Mouse (Mus musculus) kidney, adult 2 months (tissue): ENCODE measurements at regions not wholly inside any gene's neighbourhood (a gene's known extent, or its start where the extent isn't known, plus 50 kb on each side); places are given as distances from the start of the nearest gene placed in this dataset.

Source experiments
- DNase-seq: peaks from one replicate; pipeline ENCODE4 v3.0.0; 2021
- H3K27ac ChIP-seq: fragments of 200-500 bp; 2 replicates; pipeline ENCODE4 v1.5.1; 2012; ENCODE audit warnings: low read depth, low read length, control low read depth, inconsistent platforms; ENCODE audit not compliant: insufficient read depth
- H3K27me3 ChIP-seq: fragments of 200-500 bp; replicated peaks from 2 replicates; pipeline ENCODE4 v1.6.1; 2012; ENCODE audit warnings: mild to moderate bottlenecking, moderate library complexity, low read length, inconsistent platforms; ENCODE audit not compliant: control insufficient read depth, insufficient read depth
- H3K36me3 ChIP-seq: fragments of 200-500 bp; 2 replicates; pipeline ENCODE4 v1.6.1; 2012; ENCODE audit warnings: mild to moderate bottlenecking, moderate library complexity, low read length, inconsistent platforms; ENCODE audit not compliant: control insufficient read depth, insufficient read depth
- H3K4me1 ChIP-seq: fragments of 200-500 bp; 2 replicates; pipeline ENCODE4 v1.6.1; 2011; ENCODE audit warnings: low read length; ENCODE audit not compliant: control insufficient read depth, insufficient read depth
- H3K4me3 ChIP-seq: fragments of 200-500 bp; 2 replicates; pipeline ENCODE4 v1.5.1; 2011; ENCODE audit warnings: mild to moderate bottlenecking, low read depth, low read length, control low read depth; ENCODE audit not compliant: insufficient read depth
- CTCF ChIP-seq: fragments of 200-500 bp; conservative IDR thresholded peaks from 2 replicates; pipeline ENCODE4 v1.5.1; 2011; ENCODE audit warnings: low read depth, mild to moderate bottlenecking, control low read depth, low read length, moderate library complexity, mixed read lengths; ENCODE audit not compliant: insufficient read depth, insufficient read length
- POLR2A ChIP-seq: fragments of 200-500 bp; IDR thresholded peaks from one replicate; pipeline ENCODE4 v1.6.1; 2011; ENCODE audit warnings: low read depth, low read length, control low read depth
- WGBS: fragments of 180-500 bp; shearing (Covaris S2); methylation state at CpG from one replicate; pipeline ENCODE4 v1.1.7; 2018; 5-methylcytosine and 5-hydroxymethylcytosine counted together

DNA sequence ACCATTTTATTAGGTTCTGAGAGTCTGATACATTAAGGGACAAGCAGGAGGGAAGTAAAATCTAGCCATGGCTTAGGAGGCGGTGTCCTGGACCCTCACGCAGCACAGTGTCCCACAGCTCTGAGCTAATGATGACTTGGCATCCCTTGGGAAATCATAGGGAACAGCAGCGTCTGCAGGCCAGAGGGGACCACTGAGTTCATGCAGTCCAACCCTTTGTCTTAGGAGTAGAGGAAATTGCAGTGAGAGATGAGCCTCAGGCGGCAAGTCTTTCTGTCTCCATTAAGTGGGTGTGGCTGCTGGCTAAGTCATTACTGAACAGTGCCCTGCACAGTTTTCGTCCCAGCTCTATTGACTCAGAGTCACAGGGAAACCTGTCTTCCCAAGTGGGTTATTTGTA is 123.8 kb upstream of the Arhgap5 start:
- no peak overlapping the region for H3K27ac ChIP-seq
- no peaks in the 10 kb centered on the region for H3K36me3 ChIP-seq
- H3K27me3 ChIP-seq: no peaks in the 10 kb centered on the region
- H3K4me3 ChIP-seq: no peak overlapping the region
- peaks cover 3% of the 10 kb centered on the region; the same call in 1 of the 2 replicates for H3K4me1 ChIP-seq
- no peak for DNase-seq
- TF ChIP-seq POLR2A (no peak), CTCF (no peak)
- WGBS: 83% methylated on average over 5 of the region's 5 CpGs

DNA sequence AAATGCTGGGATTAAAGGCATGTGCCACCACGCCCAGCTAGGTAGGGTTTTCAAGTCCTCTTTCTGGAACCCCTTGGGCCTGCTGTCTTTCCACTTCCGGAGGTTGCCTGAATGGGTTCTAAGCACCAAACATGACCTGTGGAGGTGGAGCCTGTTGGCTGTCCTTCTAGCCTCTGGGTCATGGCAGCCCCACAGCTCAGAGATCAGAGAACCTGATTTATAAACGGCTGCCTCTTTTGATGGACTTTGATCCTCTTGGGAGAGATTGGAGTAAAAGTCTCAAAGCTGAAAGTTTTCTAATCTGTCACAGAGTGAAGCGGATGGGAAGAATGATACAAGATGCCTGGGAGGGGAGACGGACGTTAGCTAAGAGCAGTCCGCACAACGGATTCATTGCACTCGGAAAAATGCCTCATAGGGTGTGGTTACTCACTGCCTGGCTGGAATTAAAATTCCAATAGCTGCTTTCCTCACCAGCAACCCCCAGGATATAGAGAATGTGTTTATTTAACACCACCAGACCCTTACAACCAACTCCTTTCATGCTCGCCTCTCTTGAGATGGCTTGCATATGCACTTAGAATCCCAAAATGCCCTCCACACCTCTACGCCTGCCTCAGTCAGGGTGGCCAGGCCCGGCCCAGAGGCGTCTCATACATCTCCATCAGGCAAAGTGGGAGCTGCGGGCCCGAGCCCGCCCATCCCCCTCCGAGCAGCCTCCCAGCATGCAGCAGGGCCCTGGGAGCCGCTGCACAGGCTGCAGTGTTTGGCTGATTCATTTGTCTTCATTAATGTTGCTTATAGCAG is 122.4 kb upstream of the Arhgap5 start:
- no peak for DNase-seq
- TF ChIP-seq POLR2A (no peak), CTCF (no peak)
- Histone ChIP-seq H3K4me3 (no peak overlapping the region), H3K4me1 (peaks cover 3% of the 10 kb centered on the region; the same call in 1 of the 2 replicates), H3K27ac (no peak overlapping the region), H3K27me3 (no peaks in the 10 kb centered on the region), H3K36me3 (no peaks in the 10 kb centered on the region)
- WGBS: 71% methylated on average over 18 of the region's 18 CpGs

DNA sequence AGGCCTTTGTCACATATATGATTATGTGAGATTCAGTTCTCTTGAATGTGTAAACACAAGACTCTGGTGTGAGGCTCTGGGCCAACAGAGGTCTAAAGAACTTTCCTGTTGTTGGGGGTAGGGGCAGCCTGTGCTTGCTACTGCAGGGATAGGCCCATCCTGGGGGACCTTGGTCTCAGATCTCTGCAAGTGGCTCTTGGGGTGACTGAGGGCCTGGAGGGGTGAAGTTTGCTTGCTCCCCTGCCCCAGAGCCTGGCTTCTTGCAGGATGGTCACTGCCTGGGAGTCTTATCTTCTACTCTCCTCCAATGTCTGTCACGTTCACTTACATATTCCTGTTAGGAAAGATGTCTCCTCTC is 121.8 kb upstream of the Arhgap5 start:
- no peaks in the 10 kb centered on the region for H3K27me3 ChIP-seq
- no peak for DNase-seq
- peaks cover 3% of the 10 kb centered on the region; the same call in 1 of the 2 replicates for H3K4me1 ChIP-seq
- no peaks in the 10 kb centered on the region for H3K36me3 ChIP-seq
- H3K4me3 ChIP-seq: no peak overlapping the region
- H3K27ac ChIP-seq: no peak overlapping the region
- 96% methylated on average over 1 of the region's 1 CpGs for WGBS
- no peak for TF ChIP-seq CTCF
- no peak for TF ChIP-seq POLR2A

GRCm38 (mm10) chr12:52382832-52383580 is 120.8 kb upstream of the Arhgap5 start:
- Histone ChIP-seq H3K4me1 (peaks cover 3% of the 10 kb centered on the region; the same call in 1 of the 2 replicates), H3K27ac (no peak overlapping the region), H3K27me3 (no peaks in the 10 kb centered on the region), H3K36me3 (no peaks in the 10 kb centered on the region), H3K4me3 (no peak overlapping the region)
- 24% methylated on average over 7 of the region's 7 CpGs for WGBS
- DNase-seq: no peak
- TF ChIP-seq POLR2A (no peak), CTCF (no peak; the same call in 1 of the 2 replicates)

DNA sequence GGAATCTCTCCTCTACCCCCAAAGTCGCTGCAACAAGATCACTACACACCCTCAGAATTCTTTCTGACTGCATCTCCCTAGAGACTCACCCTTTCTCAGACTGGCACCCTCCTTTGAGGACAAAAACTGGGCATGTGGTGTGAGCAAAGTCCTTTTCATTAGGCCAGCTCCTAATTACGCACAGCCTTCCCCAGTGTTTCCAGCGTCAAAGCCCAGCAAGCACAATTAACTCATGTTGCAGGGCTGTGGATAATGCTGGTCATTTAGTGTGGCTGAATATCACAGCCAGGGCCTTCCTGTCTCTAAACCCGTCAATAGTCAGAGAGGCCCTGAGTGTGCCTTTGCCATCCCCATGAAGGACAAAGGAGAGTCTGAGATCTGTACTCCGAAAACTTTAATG is 114.2 kb upstream of the Arhgap5 start:
- no peak overlapping the region for H3K27ac ChIP-seq
- H3K4me3 ChIP-seq: no peak overlapping the region
- no peaks in the 10 kb centered on the region for H3K36me3 ChIP-seq
- DNase-seq: no peak
- no peaks in the 10 kb centered on the region for H3K27me3 ChIP-seq
- TF ChIP-seq CTCF (no peak), POLR2A (no peak)
- WGBS: 69% methylated on average over 5 of the region's 5 CpGs
- no peaks in the 10 kb centered on the region for H3K4me1 ChIP-seq

DNA sequence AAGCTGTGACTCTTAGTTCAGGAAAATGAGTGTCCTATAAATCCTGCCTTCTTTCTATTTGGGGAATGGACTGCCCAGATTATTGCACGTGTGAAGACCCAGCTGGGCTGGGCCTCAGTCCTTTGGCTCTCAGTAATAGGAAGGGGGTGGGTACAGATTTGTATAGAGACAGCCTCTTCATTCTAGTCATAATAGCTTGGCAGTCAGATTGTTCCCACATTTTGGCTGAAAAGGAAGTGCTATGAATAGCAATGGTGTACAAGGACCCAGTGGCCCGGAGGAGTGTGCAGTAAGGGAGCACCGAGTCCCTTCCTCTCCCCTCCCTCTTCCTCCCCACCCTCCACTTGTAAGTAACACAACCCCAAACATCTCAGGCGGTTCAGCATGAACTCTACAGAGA is 113.5 kb upstream of the Arhgap5 start:
- peak; percentile 60 for DNase-seq
- H3K27ac ChIP-seq: no peak overlapping the region

GRCm38 (mm10) chr12:52392636-52393035 is 111.1 kb upstream of the Arhgap5 start:
- no peak overlapping the region for H3K27ac ChIP-seq
- H3K4me1 ChIP-seq: peaks cover 6% of the 10 kb centered on the region
- no peak for DNase-seq
- TF ChIP-seq POLR2A (no peak), CTCF (no peak)
- no peaks in the 10 kb centered on the region for H3K27me3 ChIP-seq
- H3K36me3 ChIP-seq: no peaks in the 10 kb centered on the region
- no peak overlapping the region for H3K4me3 ChIP-seq
- 38% methylated on average over 4 of the region's 4 CpGs for WGBS

More for the DNA sequence above, 113.5 kb upstream of the Arhgap5 start:
- 61% methylated on average over 4 of the region's 4 CpGs for WGBS
- no peaks in the 10 kb centered on the region for H3K36me3 ChIP-seq
- TF ChIP-seq CTCF (no peak), POLR2A (no peak)
- H3K27me3 ChIP-seq: no peaks in the 10 kb centered on the region
- no peaks in the 10 kb centered on the region for H3K4me1 ChIP-seq
- no peak overlapping the region for H3K4me3 ChIP-seq
